Mouse (Mus musculus) c-Kit-positive CD71-negative TER-119-negative erythroid progenitor cells, embryonic 14.5 days (primary cell): ENCODE measurements around the gene Ubap1l.
A peak's percentile ranks its signal among the peaks of the same experiment; 100 is the strongest.

ENCODE experiments used
- DNase-seq: peaks from one replicate; pipeline ENCODE4 v3.0.0-alpha.2; 2013; ENCODE audit warnings: low read depth

The Ubap1l gene

DNA sequence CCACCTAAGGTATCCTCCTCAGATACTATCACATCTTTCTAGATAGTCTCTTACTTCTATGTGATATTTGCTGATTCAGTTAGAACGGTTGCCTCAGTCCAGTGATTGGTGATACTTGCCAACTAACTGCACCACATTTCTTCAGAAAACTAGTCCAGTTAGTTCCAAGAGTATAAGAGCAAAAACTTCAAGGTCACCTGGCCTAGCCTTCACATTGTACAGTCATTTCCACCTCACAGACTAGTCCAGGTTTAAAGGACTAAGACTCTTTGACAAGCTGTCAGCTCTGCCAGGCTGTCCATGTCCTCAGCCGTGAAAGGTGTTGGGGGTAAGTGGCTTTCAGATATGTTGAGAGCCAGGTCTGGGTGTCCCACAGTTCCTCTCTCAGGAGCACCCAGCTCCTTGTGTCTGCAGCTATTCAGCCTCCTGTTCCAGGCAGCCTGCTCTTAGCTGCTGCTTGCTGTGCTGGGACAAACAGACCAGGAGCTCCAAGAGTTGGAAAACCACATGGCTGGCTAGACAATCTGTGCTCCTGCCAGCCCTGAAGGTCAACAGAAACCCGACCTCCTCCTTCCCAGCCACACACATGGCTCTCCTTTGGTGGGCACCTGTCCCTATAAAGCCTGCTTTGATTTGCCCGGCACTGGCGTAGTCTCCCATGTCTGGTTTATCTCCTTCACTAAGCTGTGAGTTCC is 13.8 kb downstream of the Ubap1l start:
- no peak for DNase-seq

DNA sequence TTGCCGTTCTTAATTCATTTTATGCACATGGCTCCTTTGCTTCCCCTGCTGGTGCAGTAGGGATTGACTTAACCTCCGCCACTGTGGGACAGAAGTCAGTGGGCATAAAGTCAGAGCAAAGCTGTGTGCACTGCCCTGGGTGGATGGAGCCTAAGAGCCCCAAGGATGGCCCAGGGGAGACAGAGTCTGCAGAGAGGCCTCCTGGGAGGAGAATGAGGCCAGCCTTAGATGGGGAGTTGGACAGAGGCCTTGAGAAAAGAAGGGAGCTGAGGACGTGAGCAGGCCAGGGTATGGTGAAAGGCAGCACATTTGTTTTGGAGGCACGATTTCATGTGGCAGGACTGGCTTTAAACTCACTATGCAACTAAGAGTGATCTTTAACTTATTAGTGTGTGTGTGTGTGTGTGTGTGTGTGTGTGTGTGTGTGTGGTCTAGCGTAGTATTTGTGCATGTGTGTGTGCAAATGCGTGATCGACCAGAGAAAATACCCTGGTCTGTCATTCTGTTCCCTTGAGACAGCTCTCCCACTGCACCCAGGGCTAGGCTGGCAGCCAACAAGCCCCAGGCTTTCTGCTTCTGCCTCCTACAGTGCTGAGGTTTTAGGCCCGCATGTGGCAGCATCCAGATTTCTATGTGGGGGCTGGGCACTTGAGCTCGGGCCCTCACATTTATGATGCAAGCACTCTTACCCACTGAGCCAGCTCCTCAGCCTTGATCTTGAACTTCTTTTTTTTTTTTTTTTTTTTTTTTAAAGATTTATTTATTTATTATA is 14.5 kb downstream of the Ubap1l start:
- DNase-seq, result no peak

DNA sequence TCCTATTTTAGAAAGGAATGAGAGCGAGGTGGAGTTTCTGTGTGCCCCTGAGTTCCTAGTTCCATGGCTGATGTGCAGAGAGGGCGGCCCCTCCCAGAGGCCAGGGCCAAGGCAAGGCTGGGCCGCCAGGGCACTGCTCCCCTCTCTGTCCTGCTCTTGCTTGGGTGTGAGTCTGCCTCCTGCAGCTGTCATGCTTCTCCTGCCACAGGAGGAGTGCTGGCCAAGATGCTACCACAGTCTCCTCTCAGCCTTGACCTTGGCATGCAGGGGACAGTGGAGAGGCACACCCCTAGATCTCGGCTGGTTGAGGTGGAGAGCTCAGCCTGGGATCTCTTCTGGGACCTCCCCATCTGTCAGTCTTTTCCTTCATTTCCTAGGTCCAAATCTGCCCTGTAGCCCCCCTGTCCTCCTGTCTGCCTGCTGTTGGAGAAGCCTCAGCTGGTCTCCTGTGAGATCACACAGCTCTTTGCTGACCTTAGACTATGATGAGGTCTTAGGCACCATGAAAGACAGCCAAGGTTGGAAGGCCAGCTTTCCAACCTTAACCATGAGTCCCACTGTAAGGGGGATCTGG is 20.3 kb downstream of the Ubap1l start:
- no peak for DNase-seq

DNA sequence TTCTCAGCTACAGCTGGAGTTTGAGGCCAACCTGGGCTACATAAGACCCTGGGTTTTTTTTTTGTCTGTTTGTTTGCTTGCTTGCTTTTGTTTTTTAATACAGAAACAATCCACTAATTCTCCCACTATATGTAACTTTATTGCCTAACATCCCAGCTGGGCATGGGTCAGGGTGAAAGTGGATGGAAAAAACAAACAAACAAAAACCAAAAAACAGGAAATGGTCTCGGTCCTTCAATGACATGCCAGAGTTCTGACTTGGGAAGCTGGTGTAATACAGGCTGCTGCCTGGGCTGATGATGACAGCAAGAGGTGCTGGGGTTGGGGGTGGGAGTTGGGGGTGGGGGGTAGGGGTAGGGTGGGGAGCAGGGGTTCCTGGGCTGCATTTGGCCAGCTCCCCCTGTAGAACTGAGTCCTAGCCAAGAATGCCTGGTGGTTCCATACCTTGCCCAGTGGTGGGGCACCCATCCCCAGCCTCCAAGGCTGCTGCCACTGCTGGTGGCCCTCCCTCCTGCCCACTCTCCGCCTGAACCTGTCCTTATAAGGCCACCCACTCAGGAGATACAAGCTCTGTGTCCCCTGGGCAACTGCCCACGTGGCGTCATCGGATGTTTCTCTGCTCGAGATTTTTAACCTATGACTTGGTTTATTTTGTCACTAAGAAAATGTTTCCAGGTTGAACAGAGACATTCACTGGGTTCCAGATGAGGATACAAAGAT is 21.4 kb downstream of the Ubap1l start:
- DNase-seq, result no peak

DNA sequence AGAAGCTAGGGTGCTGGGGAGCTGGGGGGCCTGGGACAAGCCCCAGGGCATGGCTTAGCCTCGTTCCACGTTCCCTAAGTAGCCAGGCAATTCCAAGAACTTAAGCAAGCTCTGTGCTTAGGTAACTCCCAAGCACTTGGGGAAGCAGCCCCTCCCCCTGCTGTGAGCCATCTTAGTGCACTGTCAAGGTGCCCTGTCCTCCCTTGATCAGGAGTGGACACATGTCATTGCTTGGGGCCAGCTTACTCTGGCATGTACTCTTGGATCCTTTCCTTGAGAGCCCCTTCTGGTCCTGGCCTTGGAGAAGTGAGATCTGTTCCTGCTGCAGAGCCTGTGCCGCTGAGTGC is 21.9 kb downstream of the Ubap1l start:
- no peak for DNase-seq

DNA sequence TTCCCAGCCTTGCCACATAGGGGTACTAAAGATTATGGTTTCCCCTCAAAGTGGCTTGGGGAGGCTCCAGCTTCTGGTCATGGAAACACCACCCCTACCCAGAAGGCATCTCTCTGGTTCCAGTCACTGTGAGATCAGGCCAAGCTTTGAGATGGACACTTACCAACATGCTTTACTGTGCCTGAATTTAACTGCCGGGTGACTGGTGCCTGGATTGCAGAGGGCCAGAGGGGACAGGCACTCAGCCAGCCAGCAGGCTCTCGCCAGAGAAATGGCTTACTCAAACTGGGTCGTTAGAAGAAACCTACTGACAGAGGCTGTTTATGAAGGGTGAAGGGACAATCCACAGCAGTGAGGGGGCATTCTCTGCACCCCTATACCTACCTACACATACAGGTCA is 23.4 kb downstream of the Ubap1l start:
- no peak for DNase-seq

DNA sequence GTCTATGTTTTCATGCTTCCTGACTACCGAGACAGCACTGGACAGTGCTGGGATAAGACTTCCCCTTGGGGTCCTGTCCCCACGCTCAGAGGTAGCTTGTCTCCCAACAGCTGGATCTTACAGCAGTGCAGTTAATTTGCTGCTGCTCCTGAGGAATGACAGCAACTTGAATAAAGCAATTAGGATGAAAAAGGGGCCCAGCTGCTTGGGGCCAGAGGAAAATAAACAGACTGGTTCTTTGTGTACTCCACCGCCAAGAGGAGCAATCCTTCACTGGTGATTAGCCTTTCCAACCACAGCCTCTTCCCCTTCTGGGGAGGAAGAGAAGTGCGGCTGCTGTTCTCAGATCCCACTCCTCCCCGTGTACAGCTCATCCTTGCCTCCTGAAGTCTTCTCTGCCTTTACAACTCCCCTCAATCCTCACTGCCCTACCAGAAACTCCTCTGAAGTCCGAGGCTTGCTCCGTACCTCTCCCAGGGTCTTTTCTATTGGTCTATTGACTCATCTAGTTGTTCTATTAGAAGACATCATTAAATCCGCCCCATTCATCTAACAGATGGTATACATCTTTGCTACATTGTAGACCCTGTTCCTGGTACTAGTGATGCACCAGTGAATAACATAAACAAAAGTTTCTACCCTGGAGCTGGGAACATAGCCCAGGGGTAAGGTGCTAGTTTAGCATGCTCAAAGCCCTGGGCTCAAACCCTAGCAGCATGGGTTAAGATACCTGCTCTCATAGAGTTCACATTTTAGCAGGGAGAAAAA is 25.7 kb downstream of the Ubap1l start:
- DNase-seq, result no peak

DNA sequence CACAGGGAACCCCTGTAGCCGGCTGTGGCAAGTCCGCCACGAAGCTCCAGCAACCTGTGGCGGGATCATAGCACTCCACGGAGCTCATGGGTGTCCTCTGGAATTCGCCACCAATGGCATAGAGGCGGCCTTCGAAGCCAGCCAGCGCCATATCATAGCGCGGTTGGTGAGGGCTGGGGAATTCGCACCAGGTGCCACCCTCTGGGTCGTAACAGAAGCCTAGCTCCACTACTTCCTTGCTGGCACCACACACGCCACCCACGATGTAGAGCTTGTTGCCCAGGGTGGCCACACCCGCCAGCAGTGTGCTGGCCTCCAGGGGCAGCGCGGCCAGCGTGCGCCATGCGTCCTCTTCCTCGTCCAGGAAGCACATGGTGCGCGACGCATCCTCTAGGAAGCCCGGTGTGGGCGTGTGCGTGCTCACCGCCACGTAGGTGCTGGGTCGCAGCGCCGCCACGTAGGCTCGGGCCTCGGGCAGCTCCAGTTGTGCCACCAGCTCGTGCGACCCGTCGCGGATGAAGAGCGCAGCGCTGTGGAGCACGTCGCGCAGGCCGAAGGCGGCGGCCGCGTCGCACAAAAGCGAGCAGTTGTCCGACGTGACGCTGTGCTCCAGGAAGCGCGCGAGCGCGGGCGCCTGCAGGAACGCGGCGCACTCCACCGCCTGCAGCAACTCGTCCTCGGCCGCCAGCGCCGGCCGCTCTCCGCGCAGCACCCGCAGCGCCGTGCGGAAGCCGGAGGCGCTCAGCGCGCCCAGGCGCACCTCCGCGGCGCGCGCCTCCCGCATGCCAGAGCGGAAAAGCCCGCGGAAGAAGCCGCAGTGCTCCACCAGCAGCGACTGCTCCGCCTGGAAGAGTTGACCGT is 30.1 kb downstream of the Ubap1l start:
- peak; percentile 5 for DNase-seq

DNA sequence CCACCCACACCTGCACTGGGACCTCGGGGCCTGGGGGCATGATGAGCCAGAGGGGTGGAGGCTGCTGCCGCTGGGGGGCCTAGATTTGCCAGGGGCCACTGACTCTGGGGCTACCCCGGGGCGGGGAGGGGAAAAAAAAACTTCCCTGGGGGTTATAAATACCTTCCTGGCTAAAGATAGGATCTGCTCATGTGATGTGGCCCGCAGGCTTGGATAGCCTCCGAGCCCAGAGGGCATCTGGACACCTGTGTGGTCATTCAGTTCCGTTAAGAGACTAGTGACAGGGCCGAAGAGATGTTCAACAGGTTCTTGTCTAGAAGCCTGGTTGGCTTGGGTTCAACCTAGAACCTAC is 30.7 kb downstream of the Ubap1l start, which contains the start of gene Kbtbd13:
TSS of gene Kbtbd13 (minus strand) at position 40 of the 352 bp plus-strand sequence.
- no peak for DNase-seq

DNA sequence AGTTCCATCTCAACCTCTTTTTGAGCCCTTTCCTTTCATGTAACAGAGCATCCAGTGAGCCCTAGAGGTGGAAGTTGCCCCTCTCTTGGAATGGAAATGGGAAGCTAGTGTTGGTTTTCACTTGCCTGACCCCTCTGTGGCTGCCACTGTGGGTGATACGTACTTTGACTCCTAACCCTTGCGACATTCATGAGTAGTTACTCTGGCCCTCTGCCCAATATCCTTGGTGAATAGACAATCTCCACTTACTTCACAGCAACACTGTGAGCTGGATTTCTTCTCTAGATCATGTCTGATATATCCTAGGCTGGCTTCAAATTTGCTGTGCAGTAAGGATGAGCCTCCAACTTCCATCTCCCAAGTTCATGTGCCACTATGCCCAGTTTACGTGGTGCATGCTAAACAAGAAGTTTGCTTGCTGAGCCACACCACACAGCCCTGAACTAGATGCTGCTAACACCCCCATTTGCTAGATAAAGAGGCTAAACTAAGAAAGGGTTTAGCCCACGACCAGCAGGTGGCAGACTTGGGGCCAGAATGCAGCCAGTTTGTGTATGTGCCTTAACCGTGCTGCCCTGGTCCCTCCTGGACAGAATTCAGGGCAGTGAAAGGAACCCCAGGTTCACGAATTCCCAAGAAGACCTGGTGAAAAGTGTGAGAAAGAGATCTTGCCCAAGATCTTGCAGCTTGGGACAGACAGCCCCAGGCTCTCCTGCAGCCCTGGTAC is 32.0 kb downstream of the Ubap1l start:
- peak; percentile 70 for DNase-seq

DNA sequence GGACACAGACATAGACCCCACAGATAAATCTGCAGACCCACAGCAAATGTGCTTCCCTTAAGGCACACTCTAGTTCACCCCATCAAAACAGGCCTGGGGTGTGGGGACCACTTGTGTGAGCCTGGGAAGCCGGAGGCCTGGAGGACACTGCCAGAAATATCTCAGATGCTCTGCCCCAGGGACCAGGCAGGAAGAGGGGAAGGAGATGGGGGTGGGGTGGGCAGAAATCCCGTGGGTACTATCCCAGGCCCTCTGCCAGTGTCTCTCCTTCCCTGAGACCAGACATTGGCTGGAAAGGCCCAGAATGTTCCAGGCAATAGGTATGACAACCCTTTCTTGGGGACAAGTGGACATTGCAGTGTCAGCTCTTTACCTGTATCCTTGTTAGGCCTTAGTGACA is 32.8 kb downstream of the Ubap1l start:
- no peak for DNase-seq

DNA sequence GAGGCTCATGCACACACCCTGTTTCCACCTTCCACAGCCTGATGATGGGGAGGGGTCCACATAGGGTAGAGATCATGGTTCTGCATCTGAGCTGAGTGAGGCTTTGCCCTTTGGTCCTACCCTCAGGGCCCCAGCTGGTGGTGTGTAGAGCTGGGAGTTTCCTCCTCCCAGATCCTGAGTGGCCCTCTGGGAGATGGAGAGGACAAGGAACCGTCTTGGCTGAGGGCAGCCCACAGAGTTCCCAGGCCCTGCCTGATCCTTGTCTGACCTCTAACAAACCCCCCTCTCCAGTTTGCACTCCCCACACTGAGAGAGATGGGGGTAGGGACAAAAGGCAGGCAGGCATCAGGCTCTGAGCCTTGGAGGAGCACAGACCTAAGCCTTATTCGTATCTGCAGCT is 33.5 kb downstream of the Ubap1l start:
- DNase-seq, result no peak

DNA sequence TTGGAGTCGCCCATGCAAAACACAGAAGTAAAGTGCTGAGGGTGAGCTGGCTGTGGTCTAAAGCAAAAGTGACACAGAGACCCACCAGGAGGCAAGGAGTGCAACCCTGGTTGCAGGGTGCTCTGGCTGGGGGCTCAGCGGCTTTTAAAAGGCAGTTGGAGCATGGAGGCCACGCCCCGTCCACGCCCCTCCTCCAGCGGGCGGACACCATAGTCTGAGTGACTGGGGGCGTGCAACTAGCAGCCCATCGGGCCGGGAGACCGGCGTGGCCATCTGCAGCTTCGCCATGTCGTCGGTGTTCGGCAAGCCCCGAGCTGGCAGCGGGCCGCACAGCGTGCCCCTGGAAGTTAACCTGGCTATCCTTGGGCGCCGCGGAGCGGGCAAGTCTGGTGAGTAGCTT is 37.4 kb downstream of the Ubap1l start, which contains the start of gene Rasl12:
TSS of gene Rasl12 (plus strand) at position 228 of the 400 bp plus-strand sequence.
- DNase-seq, result peak; percentile 40

DNA sequence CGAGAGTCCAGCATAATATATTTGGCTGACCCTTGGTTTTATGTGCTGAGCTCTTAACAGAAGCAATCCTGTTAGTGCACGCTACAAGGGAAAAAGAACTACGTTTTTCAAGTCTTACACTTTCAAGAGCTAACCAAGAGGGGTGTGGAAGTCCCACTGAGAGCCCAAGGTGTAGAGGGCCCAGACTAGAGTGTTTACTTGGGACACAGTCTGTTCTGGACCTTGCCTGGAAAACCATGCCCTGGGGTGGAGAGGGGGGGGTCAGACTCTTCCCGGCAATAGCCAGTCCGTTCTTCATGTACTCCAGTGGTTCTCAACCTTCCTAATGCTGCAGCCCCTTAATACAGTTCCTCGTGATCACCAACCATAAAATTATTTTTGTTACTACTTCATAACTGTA is 39.1 kb downstream of the Ubap1l start:
- DNase-seq, result no peak

DNA sequence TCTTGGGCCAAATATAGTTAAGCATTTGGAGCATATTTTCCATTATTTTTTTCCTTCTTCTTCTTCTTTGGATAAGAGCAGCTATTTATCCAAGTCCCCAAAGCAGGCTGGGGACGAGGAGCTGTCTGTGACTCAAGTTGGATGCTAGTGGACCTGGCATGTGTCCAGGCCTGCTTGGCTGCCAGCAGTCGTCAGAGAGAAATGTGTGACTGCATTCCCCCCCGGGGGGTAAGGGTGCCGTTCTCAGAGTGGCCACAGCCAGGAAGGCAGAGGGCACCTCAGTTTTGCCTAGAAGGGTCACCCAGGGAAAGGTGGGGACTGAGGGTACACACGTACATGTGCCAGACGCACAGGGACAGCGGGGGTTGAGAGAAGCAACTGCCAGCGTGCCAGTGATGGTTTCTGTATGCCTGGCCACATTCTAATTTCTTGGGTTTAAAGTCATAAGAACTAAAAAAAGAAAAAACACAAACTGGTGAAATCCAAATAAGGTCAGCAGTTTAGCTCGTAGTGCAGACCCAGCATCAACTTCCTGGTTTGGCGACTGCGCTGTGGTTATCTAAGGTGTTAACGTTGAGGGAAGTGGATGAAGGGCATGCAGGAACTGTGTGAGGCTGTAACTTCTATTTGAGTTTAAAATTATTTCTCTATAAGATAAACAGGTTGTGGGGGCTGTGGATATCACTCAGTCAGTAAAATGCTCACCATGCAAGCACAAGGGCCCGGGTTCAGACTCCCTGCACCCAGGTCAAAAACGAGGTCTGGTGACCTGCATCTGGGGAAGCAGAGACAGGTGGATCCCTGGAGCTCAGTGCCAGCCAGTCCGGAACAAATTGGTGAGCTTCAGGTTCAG is 43.7 kb downstream of the Ubap1l start:
- DNase-seq, result no peak

DNA sequence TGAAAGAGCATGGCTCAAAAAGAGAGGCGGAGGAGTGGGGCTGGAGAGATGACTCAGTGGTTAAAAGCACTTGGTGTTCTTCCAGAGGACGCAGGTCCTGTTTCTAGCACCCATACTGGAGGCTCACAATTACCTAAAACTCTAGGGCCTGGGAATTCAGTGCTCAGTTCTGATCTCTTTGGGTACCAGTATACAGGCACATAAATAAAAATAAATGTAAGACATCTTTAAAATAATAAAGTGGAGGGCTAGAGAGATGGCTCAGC is 44.3 kb downstream of the Ubap1l start:
- no peak for DNase-seq

DNA sequence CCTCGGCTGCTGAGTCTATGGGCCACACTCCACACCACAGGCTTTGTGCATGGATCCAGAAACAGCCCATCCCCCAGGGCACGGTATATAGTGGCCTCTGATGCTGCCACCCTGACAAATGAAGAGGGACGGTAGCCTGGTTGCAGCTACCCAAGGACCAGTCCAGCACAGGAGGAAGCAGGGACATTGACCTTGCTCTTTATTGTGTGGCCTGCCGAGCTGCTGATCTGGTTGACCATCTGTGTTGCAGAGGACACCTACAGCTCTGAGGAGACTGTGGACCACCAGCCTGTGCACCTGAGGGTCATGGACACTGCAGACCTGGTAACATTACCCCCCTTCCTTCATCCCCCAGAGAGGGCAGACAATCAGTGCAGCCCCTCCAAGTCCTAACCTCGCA is 46.5 kb downstream of the Ubap1l start:
- DNase-seq, result no peak

DNA sequence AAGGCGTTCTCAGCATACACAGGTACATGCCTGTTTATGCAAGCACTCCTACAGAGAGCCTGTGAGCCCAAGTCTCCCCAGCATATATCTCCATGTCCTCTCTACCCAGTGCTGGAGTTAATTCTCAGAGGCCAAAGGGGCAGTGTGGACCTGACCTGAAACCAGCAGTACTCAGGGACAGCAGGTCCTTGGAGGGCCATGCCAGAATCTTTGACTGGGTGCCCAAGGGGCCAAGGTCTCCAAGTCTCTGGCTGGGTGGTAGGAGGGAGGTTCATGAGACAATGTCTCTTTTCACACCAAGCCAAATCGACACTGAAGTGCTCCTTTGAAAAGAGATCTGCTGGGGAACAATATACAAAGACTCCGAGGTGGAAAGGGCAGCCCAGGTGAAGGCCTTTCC is 47.0 kb downstream of the Ubap1l start:
- DNase-seq, result no peak

DNA sequence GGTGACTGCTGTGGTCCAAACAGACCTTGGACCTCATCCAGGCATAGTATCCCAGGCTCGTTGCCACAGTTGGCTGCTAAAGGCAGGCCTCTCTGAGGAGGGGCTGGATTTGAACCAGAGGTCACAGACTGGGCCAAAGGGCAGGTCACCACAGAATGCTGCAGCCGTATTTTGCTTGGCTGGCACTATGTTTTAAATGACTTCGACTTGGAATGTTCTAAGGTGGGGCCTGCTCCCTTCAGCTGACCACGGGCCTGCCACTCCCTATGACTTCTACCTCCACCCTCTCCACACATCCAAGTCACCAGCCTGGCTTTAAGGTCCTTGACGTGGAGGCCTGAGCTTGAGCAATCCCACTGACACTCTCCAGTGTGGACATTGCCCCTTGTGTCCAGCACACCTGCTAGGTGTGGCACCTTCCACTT is 48.0 kb downstream of the Ubap1l start:
- no peak for DNase-seq

DNA sequence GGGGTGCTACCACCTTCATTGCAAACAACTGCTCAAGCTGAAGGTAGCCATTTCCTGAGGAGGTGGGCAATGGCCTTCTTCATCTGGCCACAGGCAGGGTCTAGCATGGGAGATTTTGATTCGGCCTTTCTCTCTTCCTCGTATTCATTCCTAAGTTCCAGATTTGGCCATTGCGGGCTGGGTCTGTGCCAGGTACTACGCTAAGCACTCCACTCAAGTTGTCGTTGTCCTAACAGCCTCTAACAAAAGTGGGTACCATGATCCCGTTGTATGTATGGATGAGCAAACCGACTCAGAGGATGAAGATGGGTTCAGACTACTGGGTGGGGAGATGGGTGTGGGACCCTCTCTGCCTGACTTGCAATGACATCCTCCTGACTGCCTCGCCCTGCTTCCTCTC is 49.5 kb downstream of the Ubap1l start:
- no peak for DNase-seq
